Mouse (Mus musculus) lung, embryonic 16.5 days (tissue): ENCODE data around the gene Cabp4. TPM values are rescaled to one million over a fixed set of nuclear protein-coding genes. Genes with fewer than 3 reads are reported as not detected.
A peak's percentile ranks its signal among the peaks of the same experiment; 100 is the strongest.

Experiments
- ATAC-seq: fragments of 200-750 bp; cut with Nextera tagmentation; 2 replicates; pipeline ENCODE4 v1.8.0; 2017; ENCODE audit warnings: low read depth, mild to moderate bottlenecking, moderate library complexity
- H3K27ac ChIP-seq: fragments of 300-500 bp; sonication (generic); 2 replicates; pipeline ENCODE4 v1.5.1; 2014; ENCODE audit warnings: mild to moderate bottlenecking, control low read depth, low read length
- H3K27me3 ChIP-seq: fragments of 300-500 bp; sonication (generic); 2 replicates; pipeline ENCODE4 v1.6.1; 2014; ENCODE audit warnings: low read depth, low read length, mixed read lengths; ENCODE audit not compliant: control insufficient read depth, insufficient read depth
- H3K36me3 ChIP-seq: fragments of 300-500 bp; sonication (generic); 2 replicates; pipeline ENCODE4 v1.6.1; 2014; ENCODE audit warnings: low read length; ENCODE audit not compliant: control insufficient read depth, insufficient read depth
- H3K4me1 ChIP-seq: fragments of 300-500 bp; sonication (generic); replicated peaks from 2 replicates; pipeline ENCODE4 v1.6.1; 2014; ENCODE audit warnings: low read length, mixed read lengths; ENCODE audit not compliant: control insufficient read depth, insufficient read depth
- H3K4me2 ChIP-seq: fragments of 300-500 bp; sonication (generic); 2 replicates; pipeline ENCODE4 v1.6.1; 2014; ENCODE audit warnings: low read depth, low read length, control low read depth
- H3K4me3 ChIP-seq: fragments of 300-500 bp; sonication (generic); 2 replicates; pipeline ENCODE4 v1.5.1; 2014; ENCODE audit warnings: mild to moderate bottlenecking, low read length, control low read depth
- H3K9ac ChIP-seq: fragments of 300-500 bp; sonication (generic); 2 replicates; pipeline ENCODE4 v1.6.1; 2014; ENCODE audit warnings: low read length, control low read depth
- H3K9me3 ChIP-seq: fragments of 300-500 bp; sonication (generic); 2 replicates; pipeline ENCODE4 v1.6.1; 2016; ENCODE audit warnings: low read length; ENCODE audit not compliant: control insufficient read depth
- WGBS: fragments of 180-500 bp; shearing (Covaris S2); extraction: QIAGEN DNeasy Blood & Tissue Kit; methylation state at CpG from one replicate; pipeline ENCODE4 v1.1.7; 2014; 5-methylcytosine and 5-hydroxymethylcytosine counted together
- polyA plus RNA-seq: library from polyadenylated mRNA; unstranded; fragments of >200 nt; fragmentation: Nextera tagmentation; extraction: Ambion mirVana; gene quantifications from 2 replicates; pipeline ENCODE4 v1.2.1, GENCODE M21; 2015

Cabp4 gene
- polyA plus RNA-seq, 1 experiment from 2014 or later, result not detected

- Histone ChIP-seq H3K9ac (no peak overlapping the region), H3K4me1 (peaks cover 7% of the 10 kb centered on the region), H3K27ac (0 out of 2 replicates have a peak overlapping the region, but pooled peaks have one; percentile 16), H3K9me3 (no peaks in the 10 kb centered on the region), H3K36me3 (no peaks in the 10 kb centered on the region), H3K27me3 (no peaks in the 10 kb centered on the region), H3K4me3 (no peak overlapping the region), H3K4me2 (no peak overlapping the region)
- 80% methylated on average over 2 of the region's 2 CpGs for WGBS
- no peak for ATAC-seq
Measured at GRCm38 (mm10) chr19:4183689-4184088, 39.9 kb upstream of the Cabp4 start.

GRCm38 (mm10) chr19:4181892-4182291, 38.1 kb upstream of the Cabp4 start:
- H3K4me1 ChIP-seq, result peaks cover 7% of the 10 kb centered on the region
- ATAC-seq, result peak; percentile 58; the same call in 1 of the 2 replicates
- H3K36me3 ChIP-seq, result no peaks in the 10 kb centered on the region
- 38% methylated on average over 3 of the region's 3 CpGs for WGBS
- no peak overlapping the region for H3K9ac ChIP-seq
- no peaks in the 10 kb centered on the region for H3K27me3 ChIP-seq
- H3K9me3 ChIP-seq, result no peaks in the 10 kb centered on the region
- H3K4me3 ChIP-seq, result no peak overlapping the region
- H3K27ac ChIP-seq, result no peak overlapping the region
- no peak overlapping the region for H3K4me2 ChIP-seq

- Histone ChIP-seq H3K9me3 (no peaks in the 10 kb centered on the region), H3K27me3 (no peaks in the 10 kb centered on the region), H3K36me3 (no peaks in the 10 kb centered on the region), H3K4me3 (no peak overlapping the region), H3K4me2 (no peak overlapping the region), H3K4me1 (peaks cover 4% of the 10 kb centered on the region), H3K9ac (no peak overlapping the region), H3K27ac (no peak overlapping the region)
- WGBS, result 80% methylated on average over 7 of the region's 7 CpGs
- ATAC-seq, result no peak
Measured at GRCm38 (mm10) chr19:4180411-4180810, 36.6 kb upstream of the Cabp4 start.

GRCm38 (mm10) chr19:4175368-4175947, 31.6 kb upstream of the Cabp4 start, which contains the start of gene Carns1:
Gene Carns1 (minus strand): TSS chr19:4175479.
- no peak within 1 kb of the TSS for H3K27ac ChIP-seq
- H3K9me3 ChIP-seq, result no peaks in the 10 kb centered on the region
- peaks cover 7% of the 10 kb centered on the region for H3K4me1 ChIP-seq
- peak within 1 kb of the TSS; percentile 44 for H3K4me2 ChIP-seq
- ATAC-seq, result peak; percentile 63
- H3K4me3 ChIP-seq, result peak within 1 kb of the TSS; percentile 8; the same call in 1 of the 2 replicates
- 5% methylated on average over 11 of the region's 11 CpGs for WGBS
- no peaks in the 10 kb centered on the region for H3K27me3 ChIP-seq
- H3K9ac ChIP-seq, result peak within 1 kb of the TSS; percentile 6
- no peaks in the 10 kb centered on the region for H3K36me3 ChIP-seq

- WGBS, result 58% methylated on average over 11 of the region's 11 CpGs
- H3K9me3 ChIP-seq, result no peaks in the 10 kb centered on the region
- H3K4me2 ChIP-seq, result no peak overlapping the region
- no peak overlapping the region for H3K4me3 ChIP-seq
- peak overlapping the region; percentile 5; the same call in 1 of the 2 replicates for H3K9ac ChIP-seq
- peaks cover 14% of the 10 kb centered on the region for H3K4me1 ChIP-seq
- H3K27me3 ChIP-seq, result no peaks in the 10 kb centered on the region
- no peak for ATAC-seq
- no peaks in the 10 kb centered on the region for H3K36me3 ChIP-seq
- no peak overlapping the region for H3K27ac ChIP-seq
Measured at GRCm38 (mm10) chr19:4172925-4173324, 29.1 kb upstream of the Cabp4 start.

GRCm38 (mm10) chr19:4171393-4172290, 27.8 kb upstream of the Cabp4 start:
- no peak overlapping the region for H3K4me2 ChIP-seq
- no peaks in the 10 kb centered on the region for H3K9me3 ChIP-seq
- H3K27ac ChIP-seq, result 0 out of 2 replicates have a peak overlapping the region, but pooled peaks have one; percentile 27
- no peak overlapping the region for H3K4me3 ChIP-seq
- H3K27me3 ChIP-seq, result no peaks in the 10 kb centered on the region
- 49% methylated on average over 13 of the region's 13 CpGs for WGBS
- peaks cover 14% of the 10 kb centered on the region for H3K4me1 ChIP-seq
- no peak for ATAC-seq
- no peaks in the 10 kb centered on the region for H3K36me3 ChIP-seq
- peak overlapping the region; percentile 25; the same call in 1 of the 2 replicates for H3K9ac ChIP-seq

DNA sequence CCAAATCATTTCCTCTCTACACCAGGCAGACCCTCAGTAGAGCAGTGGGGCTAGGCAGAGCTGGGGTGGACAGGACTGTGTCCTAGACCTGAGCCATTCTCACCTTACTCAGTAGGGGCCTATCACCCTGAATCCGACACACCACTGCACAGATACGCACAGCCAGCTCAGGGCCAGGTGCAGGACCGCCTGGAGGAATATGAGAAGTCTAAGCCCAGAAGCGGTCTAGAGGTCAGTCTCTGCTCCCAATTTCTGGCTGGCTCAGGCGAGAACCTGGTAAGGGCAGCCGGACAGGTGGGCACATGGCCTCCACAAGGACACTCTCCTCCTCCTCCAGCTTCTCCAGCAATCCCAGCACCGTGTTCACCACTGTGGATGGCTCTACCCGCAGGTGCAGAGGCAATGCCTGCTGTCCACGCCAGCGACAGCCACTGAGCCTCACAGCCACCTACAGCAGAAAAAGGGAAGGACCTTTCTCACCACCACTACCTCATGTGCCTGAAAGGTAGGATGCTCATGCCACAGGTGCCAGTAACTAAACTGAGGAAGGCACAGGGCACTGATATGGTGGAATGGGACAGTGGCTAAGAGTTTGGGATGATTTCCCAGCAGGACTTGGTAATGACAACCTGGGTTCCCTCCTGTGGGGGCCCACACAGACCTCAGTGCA, 27.0 kb upstream of the Cabp4 start:
- Histone ChIP-seq H3K4me3 (no peak overlapping the region), H3K27me3 (no peaks in the 10 kb centered on the region), H3K27ac (no peak overlapping the region), H3K4me1 (peaks cover 14% of the 10 kb centered on the region), H3K9ac (no peak overlapping the region), H3K36me3 (no peaks in the 10 kb centered on the region), H3K9me3 (no peaks in the 10 kb centered on the region), H3K4me2 (no peak overlapping the region)
- 92% methylated on average over 10 of the region's 10 CpGs for WGBS
- ATAC-seq, result no peak

DNA sequence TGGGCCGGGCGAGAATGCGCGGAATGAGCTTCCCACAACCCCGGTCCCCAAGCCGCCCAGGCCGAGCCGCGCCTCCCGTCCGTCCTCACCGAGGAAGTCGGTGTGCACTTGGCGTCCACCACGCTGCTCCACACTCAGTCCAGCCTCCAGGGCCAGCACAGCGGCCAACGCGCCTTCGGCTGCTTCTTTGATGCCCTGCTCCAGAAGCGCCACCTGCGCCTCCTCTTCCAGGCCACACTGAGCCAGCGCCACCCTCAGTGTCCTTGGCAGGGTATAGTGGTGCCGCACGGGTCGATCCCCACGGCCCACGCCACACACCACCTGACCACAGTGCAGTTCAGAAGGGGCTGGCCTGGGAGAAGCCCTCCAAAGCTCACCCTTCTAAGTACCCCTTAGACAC, 26.0 kb upstream of the Cabp4 start:
- H3K4me1 ChIP-seq, result peaks cover 14% of the 10 kb centered on the region
- H3K4me2 ChIP-seq, result peak overlapping the region; percentile 70
- no peaks in the 10 kb centered on the region for H3K36me3 ChIP-seq
- ATAC-seq, result peak; percentile 58
- H3K4me3 ChIP-seq, result peak overlapping the region; percentile 49
- no peaks in the 10 kb centered on the region for H3K27me3 ChIP-seq
- no peaks in the 10 kb centered on the region for H3K9me3 ChIP-seq
- 5% methylated on average over 27 of the region's 27 CpGs for WGBS
- H3K9ac ChIP-seq, result peak overlapping the region; percentile 82
- peak overlapping the region; percentile 77 for H3K27ac ChIP-seq

- Histone ChIP-seq H3K4me1 (peaks cover 14% of the 10 kb centered on the region), H3K27ac (peak overlapping the region; percentile 77), H3K36me3 (no peaks in the 10 kb centered on the region), H3K27me3 (no peaks in the 10 kb centered on the region), H3K4me2 (peak overlapping the region; percentile 70), H3K4me3 (peak overlapping the region; percentile 49), H3K9me3 (no peaks in the 10 kb centered on the region), H3K9ac (peak overlapping the region; percentile 82)
- ATAC-seq, result peak; percentile 96
- WGBS, result under 1% methylated on average over 43 of the region's 43 CpGs
Measured at GRCm38 (mm10) chr19:4169378-4169784, 25.5 kb upstream of the Cabp4 start.
